Mouse (Mus musculus) heart, embryonic 15.5 days (tissue): ENCODE measurements around the gene Znhit2. TPM values are rescaled to one million over a fixed set of nuclear protein-coding genes. Genes with fewer than 3 reads are reported as not detected.

Source experiments
- ATAC-seq: fragments of 200-750 bp; cut with Nextera tagmentation; replicated peaks from 2 replicates; pipeline ENCODE4 v1.8.0; 2017; ENCODE audit warnings: low read depth, moderate TSS enrichment; ENCODE audit not compliant: insufficient number of reproducible peaks, insufficient read depth, low FRiP score
- H3K27ac ChIP-seq: fragments of 300-500 bp; sonication (generic); 2 replicates; pipeline ENCODE4 v1.5.1; 2015; ENCODE audit warnings: mild to moderate bottlenecking, inconsistent platforms
- H3K27me3 ChIP-seq: fragments of 300-500 bp; sonication (generic); 2 replicates; pipeline ENCODE4 v1.6.1; 2015; ENCODE audit warnings: inconsistent platforms
- H3K36me3 ChIP-seq: fragments of 300-500 bp; sonication (generic); 2 replicates; pipeline ENCODE4 v1.6.1; 2015; ENCODE audit warnings: mild to moderate bottlenecking, inconsistent platforms
- H3K4me1 ChIP-seq: fragments of 300-500 bp; sonication (generic); replicated peaks from 2 replicates; pipeline ENCODE4 v1.6.1; 2015; ENCODE audit warnings: inconsistent platforms
- H3K4me2 ChIP-seq: fragments of 300-500 bp; sonication (generic); 2 replicates; pipeline ENCODE4 v1.6.1; 2015; ENCODE audit warnings: inconsistent platforms, mild to moderate bottlenecking, moderate library complexity
- H3K4me3 ChIP-seq: fragments of 300-500 bp; sonication (generic); 2 replicates; pipeline ENCODE4 v1.5.1; 2015; ENCODE audit warnings: mild to moderate bottlenecking, inconsistent platforms
- H3K9ac ChIP-seq: fragments of 300-500 bp; sonication (generic); 2 replicates; pipeline ENCODE4 v1.6.1; 2015; ENCODE audit warnings: mild to moderate bottlenecking, inconsistent platforms
- H3K9me3 ChIP-seq: fragments of 300-500 bp; sonication (generic); replicated peaks from 2 replicates; pipeline ENCODE4 v1.6.1; 2016; ENCODE audit warnings: inconsistent platforms
- WGBS: fragments of 180-500 bp; shearing (Covaris S2); methylation state at CpG from one replicate; pipeline ENCODE4 v1.1.7; 2015; ENCODE audit warnings: mixed read lengths; 5-methylcytosine and 5-hydroxymethylcytosine counted together
- polyA plus RNA-seq: library from polyadenylated mRNA; unstranded; fragments of >200 nt; fragmentation: Nextera tagmentation; extraction: Ambion mirVana; gene quantifications from 2 replicates; pipeline ENCODE4 v1.2.1, GENCODE M21; 2015

The Znhit2 gene
- polyA plus RNA-seq, 1 experiment from 2014 or later = 19.3 TPM

DNA sequence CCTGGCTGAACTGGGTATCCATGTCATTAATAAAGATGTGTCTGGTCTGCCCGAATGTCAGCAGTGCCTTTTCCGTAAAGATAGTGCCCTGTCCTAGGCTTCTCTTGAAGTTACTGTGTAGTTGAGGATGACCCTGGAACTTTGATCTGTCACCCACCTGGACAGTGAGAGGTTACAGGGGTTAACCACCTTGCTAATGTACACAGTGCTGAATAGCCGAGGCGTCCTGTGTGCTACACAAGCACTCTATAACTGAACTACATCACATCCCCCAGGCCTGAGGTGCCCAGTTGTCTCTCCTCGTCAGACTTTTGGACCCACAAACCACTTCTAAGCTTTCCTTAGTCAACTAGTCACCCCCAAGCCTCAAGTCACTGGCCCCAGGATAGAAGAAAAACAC, 1.4 kb downstream of the Znhit2 start:
- Histone ChIP-seq H3K9me3 (no peaks in the 10 kb centered on the region), H3K9ac (peak overlapping the region; percentile 81), H3K27me3 (no peaks in the 10 kb centered on the region), H3K4me1 (peaks cover 36% of the 10 kb centered on the region), H3K36me3 (peaks cover 14% of the 10 kb centered on the region), H3K4me2 (peak overlapping the region; percentile 89), H3K4me3 (peak overlapping the region; percentile 62), H3K27ac (peak overlapping the region; percentile 88)
- 61% methylated on average over 5 of the region's 5 CpGs for WGBS
- no peak for ATAC-seq

DNA sequence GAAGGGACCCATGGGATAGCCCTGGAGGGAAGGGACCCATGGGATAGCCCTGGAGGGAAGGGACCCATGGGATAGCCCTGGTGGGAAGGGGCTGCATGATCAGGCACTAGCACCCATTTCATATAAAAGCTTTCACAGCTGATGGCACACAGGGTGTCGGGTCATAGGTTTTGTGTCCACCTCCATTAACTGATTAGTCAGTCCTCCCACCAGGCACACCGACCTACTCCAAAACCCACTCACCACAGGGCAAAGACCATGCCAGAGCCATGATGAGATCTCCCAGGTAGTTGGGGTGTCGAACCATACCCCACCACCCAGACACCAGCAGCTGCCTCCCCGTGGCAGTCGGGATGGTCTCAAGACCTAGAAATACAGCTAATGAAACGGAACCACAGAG, 2.1 kb downstream of the Znhit2 start:
- Histone ChIP-seq H3K4me2 (peak overlapping the region; percentile 89; the same call in 1 of the 2 replicates), H3K4me3 (0 out of 2 replicates have a peak overlapping the region, but pooled peaks have one; percentile 62), H3K9ac (peak overlapping the region; percentile 19; the same call in 1 of the 2 replicates), H3K4me1 (peaks cover 42% of the 10 kb centered on the region), H3K9me3 (no peaks in the 10 kb centered on the region), H3K36me3 (peaks cover 14% of the 10 kb centered on the region), H3K27me3 (no peaks in the 10 kb centered on the region), H3K27ac (no peak overlapping the region)
- no peak for ATAC-seq
- 91% methylated on average over 6 of the region's 6 CpGs for WGBS

DNA sequence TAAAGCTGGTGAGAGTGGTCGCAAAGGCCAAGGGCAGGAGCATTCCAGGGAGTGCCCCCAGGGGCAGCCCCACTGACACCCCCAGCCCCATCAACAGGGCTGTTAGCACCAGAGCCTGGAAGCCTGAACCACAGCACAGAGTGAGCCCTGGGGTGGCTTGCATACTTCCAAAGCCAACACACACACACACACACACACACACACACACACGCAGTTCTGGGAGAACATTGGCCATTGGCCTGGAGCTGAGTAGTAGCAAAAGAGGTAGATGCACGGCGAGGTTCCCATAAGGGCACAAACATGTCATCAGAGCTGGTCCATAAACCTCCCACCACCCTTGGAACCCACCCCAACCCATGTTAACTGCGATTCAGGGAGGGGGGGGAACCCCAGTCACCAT, 5.6 kb downstream of the Znhit2 start:
- H3K4me3 ChIP-seq = peak overlapping the region; percentile 50
- 22% methylated on average over 5 of the region's 5 CpGs for WGBS
- peaks cover 28% of the 10 kb centered on the region; the same call in 1 of the 2 replicates for H3K36me3 ChIP-seq
- ATAC-seq = no peak
- peak overlapping the region; percentile 50 for H3K27ac ChIP-seq
- H3K9ac ChIP-seq = peak overlapping the region; percentile 49; the same call in 1 of the 2 replicates
- H3K9me3 ChIP-seq = no peaks in the 10 kb centered on the region
- peaks cover 32% of the 10 kb centered on the region for H3K4me1 ChIP-seq
- H3K4me2 ChIP-seq = peak overlapping the region; percentile 91
- H3K27me3 ChIP-seq = no peaks in the 10 kb centered on the region

DNA sequence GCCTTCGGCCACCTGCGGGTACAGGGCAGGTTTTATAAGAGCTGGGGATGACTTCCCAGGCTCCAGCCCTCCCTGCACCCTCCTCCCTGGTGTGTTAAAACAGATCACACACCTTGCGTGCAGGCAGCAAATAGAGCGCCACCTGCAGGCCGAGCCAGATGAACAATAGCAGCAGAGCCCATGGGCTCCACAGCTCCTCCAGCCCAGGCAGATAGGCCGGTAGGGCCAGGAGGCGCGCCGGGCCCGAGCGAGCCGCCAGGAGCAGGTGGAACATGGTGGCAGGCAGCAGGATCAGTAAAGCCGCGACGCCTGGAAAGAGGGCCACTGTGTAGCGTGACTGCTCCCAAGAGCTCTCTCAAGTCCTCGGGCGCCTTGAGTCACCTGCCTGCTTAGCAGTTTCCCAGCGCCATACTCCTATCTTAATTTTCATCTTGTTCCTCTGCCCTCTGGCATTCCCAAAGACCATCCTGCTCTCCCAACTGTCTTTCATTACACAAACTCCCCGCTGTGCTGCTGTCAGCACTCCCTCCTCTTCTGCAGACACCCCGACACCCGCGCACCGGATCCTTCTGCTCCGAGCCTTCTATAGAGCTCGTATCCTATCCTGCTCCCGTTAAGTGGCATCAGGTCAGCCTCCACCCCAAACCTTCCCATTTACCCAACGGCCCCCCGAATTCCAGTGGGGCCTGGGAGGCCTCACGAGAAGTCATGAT, 6.2 kb downstream of the Znhit2 start:
- Histone ChIP-seq H3K4me2 (peak overlapping the region; percentile 91), H3K27ac (peak overlapping the region; percentile 50), H3K36me3 (peaks cover 28% of the 10 kb centered on the region; the same call in 1 of the 2 replicates), H3K4me1 (peaks cover 30% of the 10 kb centered on the region), H3K9me3 (no peaks in the 10 kb centered on the region), H3K27me3 (no peaks in the 10 kb centered on the region), H3K4me3 (peak overlapping the region; percentile 50), H3K9ac (peak overlapping the region; percentile 49)
- 1% methylated on average over 30 of the region's 30 CpGs for WGBS
- ATAC-seq = peak; percentile 54

DNA sequence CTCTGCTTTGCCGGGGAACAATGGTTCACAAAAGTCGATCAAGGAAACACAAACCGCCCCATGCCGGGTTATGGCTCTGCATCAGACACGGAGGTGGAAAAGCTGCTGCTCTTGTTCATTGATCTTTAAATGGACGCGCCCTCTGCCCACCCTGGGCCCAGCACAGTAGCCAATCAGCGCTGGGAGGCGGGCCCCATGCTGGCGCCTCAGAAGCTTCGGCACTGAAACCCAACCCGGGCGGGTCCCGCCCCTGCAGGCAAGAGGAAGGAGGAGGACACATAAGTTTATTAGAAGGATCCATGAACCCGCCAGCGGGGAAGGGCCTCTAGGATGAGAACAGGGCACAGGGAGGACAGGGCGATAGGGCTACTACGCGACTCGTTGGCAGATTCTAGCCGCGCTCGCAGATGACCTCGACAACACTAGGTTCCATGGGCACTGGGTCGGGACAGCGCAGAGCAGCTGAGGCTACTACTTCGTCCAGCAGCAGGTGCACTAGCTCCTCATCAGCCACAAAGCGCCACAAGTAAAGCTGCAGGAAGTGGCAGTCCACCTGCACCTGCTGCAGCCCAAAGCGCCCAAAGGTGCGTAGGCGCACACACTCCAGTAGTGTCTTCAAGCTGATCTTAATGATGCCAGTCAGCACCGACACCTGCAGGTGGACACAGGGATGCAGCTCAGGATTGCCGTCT, 6.9 kb downstream of the Znhit2 start, which contains the start of gene Tm7sf2:
Gene Tm7sf2, minus strand, starts transcription at position 650 of the 692 bp plus-strand sequence.
- Histone ChIP-seq H3K36me3 (peaks cover 28% of the 10 kb centered on the region; the same call in 1 of the 2 replicates), H3K9me3 (no peaks in the 10 kb centered on the region), H3K27me3 (no peaks in the 10 kb centered on the region), H3K4me1 (peaks cover 23% of the 10 kb centered on the region), H3K4me3 (peak within 1 kb of the TSS; percentile 50), H3K27ac (peak within 1 kb of the TSS; percentile 50), H3K4me2 (peak within 1 kb of the TSS; percentile 91), H3K9ac (peak within 1 kb of the TSS; percentile 49)
- 12% methylated on average over 33 of the region's 33 CpGs for WGBS
- peak; percentile 88 for ATAC-seq

DNA sequence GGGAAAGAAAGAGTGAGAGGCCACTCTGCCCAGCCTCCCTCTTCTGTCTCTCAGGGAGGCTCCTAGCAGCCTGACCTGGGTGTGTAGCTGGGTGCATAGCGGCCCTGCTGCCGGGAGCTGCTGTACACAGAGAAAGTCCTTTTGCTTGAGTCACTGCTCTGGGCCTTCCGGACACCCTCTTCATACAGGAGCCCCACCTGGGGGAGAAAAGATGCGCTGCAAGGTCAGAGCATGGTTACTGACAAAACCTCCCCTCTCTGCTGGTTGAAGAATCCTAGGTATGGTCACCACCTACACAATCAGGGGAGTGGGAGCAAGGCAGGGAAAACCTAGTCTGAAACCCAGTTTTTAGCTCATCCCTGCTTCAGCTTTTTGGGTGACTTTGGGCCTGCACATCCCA, 8.0 kb downstream of the Znhit2 start:
- no peak overlapping the region for H3K27ac ChIP-seq
- no peak overlapping the region for H3K9ac ChIP-seq
- 66% methylated on average over 4 of the region's 4 CpGs for WGBS
- no peak overlapping the region for H3K4me2 ChIP-seq
- H3K27me3 ChIP-seq = no peaks in the 10 kb centered on the region
- H3K4me3 ChIP-seq = no peak overlapping the region
- peaks cover 20% of the 10 kb centered on the region for H3K4me1 ChIP-seq
- peaks cover 32% of the 10 kb centered on the region; the same call in 1 of the 2 replicates for H3K36me3 ChIP-seq
- ATAC-seq = no peak
- no peaks in the 10 kb centered on the region for H3K9me3 ChIP-seq

DNA sequence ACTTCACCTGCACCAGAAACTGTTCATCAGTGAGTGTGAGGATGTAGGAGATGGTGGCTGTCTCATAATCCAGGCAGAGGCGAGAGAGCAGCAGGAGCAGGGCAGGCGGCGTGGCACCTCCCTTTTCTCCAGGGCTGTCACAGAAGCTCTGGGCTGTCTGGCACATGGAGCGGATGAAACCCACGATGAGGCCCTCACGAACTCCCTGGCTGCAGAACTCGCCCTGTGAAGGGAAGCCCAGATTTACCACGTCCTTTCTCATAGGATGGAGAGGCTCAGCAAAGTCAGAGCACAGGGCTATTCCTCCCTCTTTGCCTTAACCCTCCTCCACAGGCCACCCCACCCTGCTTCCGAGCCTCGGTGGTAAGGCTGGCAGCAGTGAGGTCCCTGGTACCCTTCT, 8.9 kb downstream of the Znhit2 start:
- Histone ChIP-seq H3K36me3 (peaks cover 40% of the 10 kb centered on the region; the same call in 1 of the 2 replicates), H3K27ac (no peak overlapping the region), H3K4me2 (no peak overlapping the region), H3K27me3 (no peaks in the 10 kb centered on the region), H3K4me1 (peaks cover 20% of the 10 kb centered on the region), H3K4me3 (no peak overlapping the region), H3K9ac (no peak overlapping the region), H3K9me3 (no peaks in the 10 kb centered on the region)
- WGBS = 88% methylated on average over 10 of the region's 10 CpGs
- no peak for ATAC-seq

DNA sequence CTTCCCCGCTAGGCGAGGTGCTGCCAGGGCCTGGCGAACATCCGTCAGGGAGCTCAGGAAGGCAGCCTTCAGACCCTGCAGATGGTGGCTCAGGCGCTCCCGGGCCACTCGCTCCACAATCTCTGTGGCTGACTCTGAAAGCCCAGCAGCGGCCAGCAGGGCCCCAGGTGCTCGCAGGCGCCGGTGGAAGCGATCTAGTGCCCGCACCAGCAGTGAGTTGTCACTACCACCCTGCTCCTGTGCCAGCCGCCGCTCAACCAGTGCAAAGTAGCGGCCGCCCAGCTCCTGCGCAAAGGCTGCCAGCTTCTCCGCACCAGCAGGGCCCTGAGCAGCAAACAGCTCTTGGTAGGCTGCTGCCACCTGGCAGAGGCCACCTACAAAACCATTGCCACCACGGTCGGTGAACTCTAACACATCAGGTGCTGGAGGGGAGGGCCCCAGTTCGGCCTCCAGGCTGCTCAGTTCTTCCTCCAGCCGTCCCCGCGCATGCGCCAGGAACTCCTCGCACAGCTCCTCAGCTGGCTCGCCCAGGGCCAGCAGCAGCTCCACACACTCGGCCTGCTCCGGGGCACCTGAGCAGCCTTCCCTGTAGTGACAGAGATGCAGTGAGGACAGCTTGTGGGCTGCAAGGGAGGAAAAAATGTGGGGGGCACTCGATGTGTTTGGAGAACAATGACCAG, 9.7 kb downstream of the Znhit2 start:
- no peaks in the 10 kb centered on the region for H3K27me3 ChIP-seq
- no peak overlapping the region for H3K4me2 ChIP-seq
- H3K9ac ChIP-seq = no peak overlapping the region
- ATAC-seq = no peak
- no peak overlapping the region for H3K27ac ChIP-seq
- H3K9me3 ChIP-seq = no peaks in the 10 kb centered on the region
- peaks cover 44% of the 10 kb centered on the region; the same call in 1 of the 2 replicates for H3K36me3 ChIP-seq
- peaks cover 24% of the 10 kb centered on the region for H3K4me1 ChIP-seq
- no peak overlapping the region for H3K4me3 ChIP-seq
- 85% methylated on average over 31 of the region's 31 CpGs for WGBS

DNA sequence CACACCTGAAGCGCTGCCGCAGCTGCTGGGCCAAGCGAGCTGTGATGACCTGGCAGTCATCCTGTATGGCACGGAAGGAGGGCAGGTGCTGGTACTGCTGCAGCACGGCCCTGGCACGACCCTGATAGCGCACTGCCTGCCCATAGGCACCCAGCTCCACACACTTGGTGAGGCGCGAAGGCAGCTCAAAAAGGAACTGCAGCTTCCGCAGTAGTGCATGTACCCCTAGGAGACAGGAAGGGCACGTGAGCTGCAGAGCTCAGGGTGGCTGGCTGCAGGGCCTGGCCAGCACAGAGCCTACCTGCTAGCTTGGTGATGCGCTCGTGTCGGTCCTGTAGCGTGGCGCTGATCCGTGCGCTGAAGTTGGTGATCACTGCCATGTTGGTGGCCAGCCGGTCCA, 10.3 kb downstream of the Znhit2 start:
- Histone ChIP-seq H3K27me3 (no peaks in the 10 kb centered on the region), H3K9me3 (no peaks in the 10 kb centered on the region), H3K36me3 (peaks cover 44% of the 10 kb centered on the region; the same call in 1 of the 2 replicates), H3K9ac (no peak overlapping the region), H3K27ac (no peak overlapping the region), H3K4me3 (no peak overlapping the region), H3K4me2 (no peak overlapping the region), H3K4me1 (peaks cover 28% of the 10 kb centered on the region)
- 91% methylated on average over 19 of the region's 19 CpGs for WGBS
- no peak for ATAC-seq

DNA sequence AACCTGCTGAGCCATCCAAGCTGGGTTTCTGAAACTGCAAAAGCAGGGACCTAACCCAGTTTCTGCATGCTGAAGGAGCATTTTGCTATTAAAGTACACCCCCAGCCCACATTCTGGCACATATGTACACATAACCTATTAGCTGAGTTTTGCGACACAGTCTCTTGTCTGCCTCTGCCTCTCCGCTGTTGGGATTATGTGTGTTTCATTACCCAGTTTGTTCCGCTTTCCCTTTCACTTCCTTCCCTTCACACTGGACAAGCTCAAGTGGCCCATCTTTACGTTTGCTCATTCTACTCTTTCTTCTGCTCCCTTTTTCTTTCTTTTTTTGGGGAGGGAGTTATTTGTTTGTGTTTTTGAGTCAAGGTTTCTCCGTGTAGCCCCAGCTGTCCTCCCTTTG, 12.9 kb downstream of the Znhit2 start:
- Histone ChIP-seq H3K4me1 (peaks cover 16% of the 10 kb centered on the region), H3K4me2 (no peak overlapping the region), H3K4me3 (no peak overlapping the region), H3K9me3 (no peaks in the 10 kb centered on the region), H3K9ac (no peak overlapping the region), H3K27ac (no peak overlapping the region), H3K27me3 (no peaks in the 10 kb centered on the region), H3K36me3 (peaks cover 40% of the 10 kb centered on the region; the same call in 1 of the 2 replicates)
- ATAC-seq = no peak
- WGBS = 85% methylated on average over 5 of the region's 5 CpGs
